In genomic region chr4:3391579-3391978, GRCm38 (mm10) we compare ENCODE assay signal across 8 mouse cellular contexts.
DNase-seq lines count a peak whose midpoint lies in the region; TF ChIP-seq lines count a peak whose summit lies in the region.
"Not testable (repeated sequence)": the region's sequence is repeated elsewhere in the genome, so short reads cannot be mapped to it uniquely, and the experiment has no call there.

No protein-coding gene starts in this region.

- dilution Hi-C loops in CH12.LX (cut with MboI; ENCODE audit: extremely low pct_ligation_motif_present, extremely low pct_unique_long_range_greater_than_20kb, low sequenced_read_pairs) = not testable (repeated sequence)

- peak overlapping the region in 1 of 3 experiments; percentile 11 for H3K4me3 ChIP-seq in CH12.LX (replicated peaks in 1 of 3; ENCODE audit: low read depth in 2 of 3, low read length in 2 of 3, poor library complexity in 1 of 3)
- not testable (repeated sequence) for H3K4me3 ChIP-seq in ES-E14 (ENCODE audit: insufficient read depth in 1 of 2, low read depth in 1 of 2, low read length in 2 of 2, poor library complexity in 1 of 2, severe bottlenecking in 1 of 2); MEL (ENCODE audit: control insufficient read depth in 1 of 2, insufficient read depth in 1 of 2, low read depth in 2 of 2, low read length in 2 of 2)
- peak overlapping the region; percentile 39; the same call in 1 of the 2 replicates for H3K4me3 ChIP-seq in small intestine, adult 2 months (ENCODE audit: low read depth, low read length)

- 32% methylated on average over 8 of the region's 8 CpGs for WGBS in small intestine, adult 2 months

- not testable (repeated sequence) for H3K79me2 ChIP-seq in CH12.LX (replicated peaks; ENCODE audit: control insufficient read depth, extremely low read depth, insufficient read depth, poor library complexity, severe bottlenecking); MEL (ENCODE audit: control insufficient read depth, insufficient read depth, low read length, poor library complexity)

- TF ChIP-seq CTCF in CH12.LX (conservative IDR thresholded peaks at IDR 0.05 in 1 of 2, IDR thresholded peaks at IDR 0.05 in 1 of 2; ENCODE audit: low read depth in 2 of 2, low read length in 2 of 2); MEL (IDR thresholded peaks at IDR 0.05 in 2 of 3, conservative IDR thresholded peaks at IDR 0.05 in 1 of 3; ENCODE audit: control insufficient read depth in 1 of 3, insufficient read depth in 1 of 3, low read depth in 2 of 3, low read length in 3 of 3, poor library complexity in 1 of 3, severe bottlenecking in 1 of 3); small intestine, adult 2 months (IDR thresholded peaks at IDR 0.05; ENCODE audit: extremely low read depth, insufficient read length, insufficient replicate concordance, low read depth, low read length): not testable (repeated sequence)

- TF ChIP-seq POLR2A in CH12.LX (IDR thresholded peaks at IDR 0.05; ENCODE audit: low read depth, low read length); MEL (IDR thresholded peaks at IDR 0.05; ENCODE audit: control insufficient read depth in 1 of 2, insufficient read depth in 1 of 2, low read depth in 1 of 2, low read length in 2 of 2, poor library complexity in 1 of 2); small intestine, adult 2 months (IDR thresholded peaks at IDR 0.05; ENCODE audit: low read depth, low read length): not testable (repeated sequence)

- TF ChIP-seq RAD21 in CH12.LX (IDR thresholded peaks at IDR 0.05; ENCODE audit: low read depth, low read length); MEL (IDR thresholded peaks at IDR 0.05; ENCODE audit: low read depth, low read length): not testable (repeated sequence)

- TF ChIP-seq EP300 in CH12.LX (IDR thresholded peaks at IDR 0.05; ENCODE audit: low read length) = peak; percentile 79
- not testable (repeated sequence) for TF ChIP-seq EP300 in MEL (IDR thresholded peaks at IDR 0.05; ENCODE audit: low read depth in 1 of 2, low read length in 2 of 2)

- H3K27me3 ChIP-seq in CH12.LX (replicated peaks); MEL (ENCODE audit: control insufficient read depth in 1 of 2, insufficient read depth in 2 of 2, low read length in 2 of 2); small intestine, adult 2 months (ENCODE audit: control insufficient read depth, insufficient read depth, low read length): not testable (repeated sequence)

- H3K4me1 ChIP-seq in CH12.LX (ENCODE audit: control insufficient read depth in 1 of 2, insufficient read depth in 2 of 2); ES-E14 (ENCODE audit: control insufficient read depth in 2 of 2, insufficient read depth in 2 of 2, low read length in 2 of 2, poor library complexity in 1 of 2); MEL (ENCODE audit: control insufficient read depth in 1 of 2, insufficient read depth in 2 of 2, low read length in 2 of 2); small intestine, adult 2 months (ENCODE audit: control insufficient read depth, insufficient read depth, insufficient read length, low read length): not testable (repeated sequence)

- DNase-seq in A20 (ENCODE audit: low read depth, low spot score) (peak; percentile 66), CH12.LX (ENCODE audit: extremely low read depth) (peak; percentile 62), MEL (ENCODE audit: low read depth, low spot score) (peak; percentile 83), MEL-GATA-1-ER (ENCODE audit: extremely low read depth, low read depth) (peak; percentile 44)
- DNase-seq in ES-E14 (ENCODE audit: low read depth, low spot score) = not testable (repeated sequence)
- peak; percentile 1 for DNase-seq in lung, postnatal 25 days (ENCODE audit: low spot score)
- DNase-seq in lung, postnatal 36 days = peak; percentile 43

- H3K27ac ChIP-seq in CH12.LX (ENCODE audit: insufficient read depth, low read depth); MEL (ENCODE audit: control insufficient read depth, low read depth, low read length); small intestine, adult 2 months (ENCODE audit: insufficient read depth, low read depth, low read length): not testable (repeated sequence)
- 0 out of 2 replicates have a peak overlapping the region, but pooled peaks have one; percentile 10 for H3K27ac ChIP-seq in ES-E14 (ENCODE audit: insufficient read depth, low read depth, low read length, poor library complexity, severe bottlenecking)

- in situ Hi-C loops in CH12.LX (cut with MboI; ENCODE audit: low pct_ligation_motif_present, low pct_unique_long_range_greater_than_20kb, low sequenced_read_pairs); ES-E14 (cut with MboI; ENCODE audit: low sequenced_read_pairs in 2 of 2, unreplicated experiment in 2 of 2): not testable (repeated sequence)

- not testable (repeated sequence) for H3K4me2 ChIP-seq in CH12.LX (ENCODE audit: insufficient read depth, low read depth, poor library complexity, severe bottlenecking)

- H3K9ac ChIP-seq in CH12.LX (ENCODE audit: insufficient read depth, low read depth); ES-E14 (ENCODE audit: insufficient read depth, low read depth, low read length, poor library complexity, severe bottlenecking); MEL (ENCODE audit: control insufficient read depth, low read depth, low read length, poor library complexity, severe bottlenecking): not testable (repeated sequence)

- H3K36me3 ChIP-seq in CH12.LX (replicated peaks in 1 of 2; ENCODE audit: control insufficient read depth in 1 of 2, insufficient read depth in 1 of 2, low read length in 1 of 2); ES-E14 (ENCODE audit: control insufficient read depth, insufficient read depth, low read length, poor library complexity, severe bottlenecking); MEL (ENCODE audit: control insufficient read depth in 1 of 2, insufficient read depth in 2 of 2, low read length in 2 of 2); small intestine, adult 2 months (ENCODE audit: control insufficient read depth, insufficient read depth, low read length): not testable (repeated sequence)

- not testable (repeated sequence) for H3K9me3 ChIP-seq in CH12.LX (replicated peaks; ENCODE audit: low read length); ES-E14 (ENCODE audit: control insufficient read depth, insufficient read depth, low read depth, low read length); MEL (replicated peaks; ENCODE audit: insufficient read depth, low read length)

TF ChIP-seq in CH12.LX, 34 proteins besides CTCF, POLR2A, EP300 and RAD21:
- TF ChIP-seq JUN (IDR thresholded peaks at IDR 0.05; ENCODE audit: insufficient read depth, low read depth, low read length) (peak; percentile 67; the same call in 1 of the 2 replicates), ETS1 (conservative IDR thresholded peaks at IDR 0.05; ENCODE audit: low read depth, low read length) (0 out of 2 replicates have a peak, but pooled peaks have one; percentile 20), IRF4 (IDR thresholded peaks at IDR 0.05; ENCODE audit: low read depth, low read length) (peak; percentile 72; the same call in 1 of the 2 replicates), BHLHE40 (IDR thresholded peaks at IDR 0.05; ENCODE audit: low read depth, low read length) (peak; percentile 75)

TF ChIP-seq in MEL, 35 proteins besides CTCF, POLR2A, EP300 and RAD21:
- peak; percentile 58; the same call in 1 of the 2 replicates for TF ChIP-seq BHLHE40 (IDR thresholded peaks at IDR 0.05; ENCODE audit: borderline replicate concordance, low read depth, low read length)
- 0 out of 2 replicates have a peak, but pooled peaks have one; percentile 16 for TF ChIP-seq ETS1 (IDR thresholded peaks at IDR 0.05; ENCODE audit: low read depth, low read length)
- peak; percentile 61 for TF ChIP-seq USF1 (IDR thresholded peaks at IDR 0.05; ENCODE audit: low read depth, low read length)
- peak; percentile 41; the same call in 1 of the 2 replicates for TF ChIP-seq NRF1 (IDR thresholded peaks at IDR 0.05; ENCODE audit: insufficient read depth, low read depth, low read length, poor library complexity, severe bottlenecking)
